Mouse (Mus musculus) limb, embryonic 11.5 days (tissue): ENCODE measurements at regions not wholly inside any gene's neighbourhood (a gene's known extent, or its start where the extent isn't known, plus 50 kb on each side); places are given as distances from the start of the nearest gene placed in this dataset.
A peak's percentile ranks its signal among the peaks of the same experiment; 100 is the strongest.

Experiments
- ATAC-seq: fragments of 200-750 bp; cut with Nextera tagmentation; 2 replicates; pipeline ENCODE4 v1.8.0; 2017; ENCODE audit warnings: low read depth; ENCODE audit not compliant: insufficient number of reproducible peaks, low FRiP score, low TSS enrichment
- DNase-seq: peaks from one replicate; pipeline ENCODE4 v3.0.0-alpha.2; 2015; ENCODE audit warnings: low spot score
- H3K27ac ChIP-seq: fragments of 300-500 bp; sonication (generic); replicated peaks from 2 replicates; pipeline ENCODE4 v1.5.1; 2014; ENCODE audit warnings: low read depth, mild to moderate bottlenecking, low read length
- H3K27me3 ChIP-seq: fragments of 300-500 bp; sonication (generic); 2 replicates; pipeline ENCODE4 v1.6.1; 2014; ENCODE audit warnings: mild to moderate bottlenecking, low read length, mixed read lengths; ENCODE audit not compliant: control insufficient read depth, insufficient read depth
- H3K36me3 ChIP-seq: fragments of 300-500 bp; sonication (generic); 2 replicates; pipeline ENCODE4 v1.6.1; 2014; ENCODE audit warnings: mild to moderate bottlenecking, low read length, moderate library complexity, mixed read lengths; ENCODE audit not compliant: control insufficient read depth, insufficient read depth
- H3K4me1 ChIP-seq: fragments of 300-500 bp; sonication (generic); 2 replicates; pipeline ENCODE4 v1.6.1; 2014; ENCODE audit warnings: low read length, mixed read lengths; ENCODE audit not compliant: control insufficient read depth, insufficient read depth
- H3K4me2 ChIP-seq: fragments of 300-500 bp; sonication (generic); 2 replicates; pipeline ENCODE4 v1.6.1; 2014; ENCODE audit warnings: low read depth, mild to moderate bottlenecking, moderate library complexity; ENCODE audit not compliant: severe bottlenecking
- H3K4me3 ChIP-seq: fragments of 300-500 bp; sonication (generic); 2 replicates; pipeline ENCODE4 v1.5.1; 2014; ENCODE audit warnings: low read depth, low read length
- H3K9ac ChIP-seq: fragments of 300-500 bp; sonication (generic); 2 replicates; pipeline ENCODE4 v1.6.1; 2014; ENCODE audit warnings: mild to moderate bottlenecking, low read length
- H3K9me3 ChIP-seq: fragments of 300-500 bp; sonication (generic); 2 replicates; pipeline ENCODE4 v1.6.1; 2016; ENCODE audit warnings: low read length; ENCODE audit not compliant: control insufficient read depth
- WGBS: fragments of 180-500 bp; shearing (Covaris S2); extraction: QIAGEN DNeasy Blood & Tissue Kit; methylation state at CpG from one replicate; pipeline ENCODE4 v1.1.7; 2014; 5-methylcytosine and 5-hydroxymethylcytosine counted together

DNA sequence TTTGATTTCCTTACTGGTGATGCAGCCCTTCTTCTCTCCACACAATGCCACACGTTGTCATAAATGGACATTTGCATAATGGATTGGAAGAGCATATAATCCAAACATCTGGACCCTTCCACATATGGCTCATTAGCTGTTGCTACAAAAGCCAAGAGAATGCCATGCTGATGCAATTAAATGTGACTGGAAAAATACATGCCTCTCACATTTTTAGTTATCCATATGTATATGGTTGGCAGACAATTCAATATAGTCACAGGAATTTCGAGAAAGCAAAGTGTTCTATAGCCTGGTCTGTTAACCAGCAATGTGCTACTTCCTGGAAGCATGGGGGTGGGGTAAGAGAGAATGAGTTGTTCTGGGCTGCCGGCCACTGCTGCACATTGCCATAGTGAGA, 352.9 kb upstream of the N6amt1 start:
- DNase-seq (peak; percentile 30), ATAC-seq (0 out of 2 replicates have a peak, but pooled peaks have one; percentile 55)
- Histone ChIP-seq H3K36me3 (no peaks in the 10 kb centered on the region), H3K9ac (no peak overlapping the region), H3K4me1 (no peaks in the 10 kb centered on the region; the same call in 1 of the 2 replicates), H3K4me2 (no peak overlapping the region), H3K4me3 (no peak overlapping the region), H3K27ac (no peak overlapping the region), H3K27me3 (no peaks in the 10 kb centered on the region), H3K9me3 (no peaks in the 10 kb centered on the region)
- 45% methylated on average over 3 of the region's 3 CpGs for WGBS

DNA sequence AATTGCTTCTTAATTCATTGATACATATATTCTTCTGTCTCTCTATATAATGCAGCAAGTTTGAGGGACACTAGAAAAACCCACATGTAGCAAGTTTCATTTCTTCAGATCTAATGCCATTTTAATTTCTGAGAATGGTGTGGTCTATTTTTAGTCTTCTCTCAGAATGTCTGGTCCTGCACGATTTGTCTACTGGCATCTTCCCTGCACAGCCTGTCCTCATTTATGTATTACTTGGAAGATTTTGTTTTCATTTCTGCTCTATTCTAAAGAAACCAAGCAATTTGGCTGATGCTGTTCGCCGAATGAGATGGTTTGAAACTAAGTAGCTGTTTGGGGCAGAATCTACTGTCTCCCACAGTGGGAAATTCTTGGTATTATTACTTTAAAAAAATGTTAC, 382.3 kb upstream of the N6amt1 start:
- WGBS = 90% methylated on average over 3 of the region's 3 CpGs
- Histone ChIP-seq H3K27me3 (no peaks in the 10 kb centered on the region), H3K4me2 (no peak overlapping the region), H3K27ac (no peak overlapping the region), H3K9me3 (no peaks in the 10 kb centered on the region), H3K36me3 (no peaks in the 10 kb centered on the region), H3K9ac (no peak overlapping the region), H3K4me1 (no peaks in the 10 kb centered on the region), H3K4me3 (no peak overlapping the region)
- ATAC-seq (no peak), DNase-seq (no peak)

- Histone ChIP-seq H3K9me3 (no peaks in the 10 kb centered on the region), H3K4me1 (no peaks in the 10 kb centered on the region), H3K4me3 (no peak overlapping the region), H3K27ac (no peak overlapping the region), H3K27me3 (no peaks in the 10 kb centered on the region), H3K36me3 (no peaks in the 10 kb centered on the region), H3K9ac (no peak overlapping the region), H3K4me2 (no peak overlapping the region)
- WGBS = 84% methylated on average over 6 of the region's 6 CpGs
- ATAC-seq (no peak), DNase-seq (no peak)
Measured at GRCm38 (mm10) chr16:86949681-86950080, 404.3 kb upstream of the N6amt1 start.

DNA sequence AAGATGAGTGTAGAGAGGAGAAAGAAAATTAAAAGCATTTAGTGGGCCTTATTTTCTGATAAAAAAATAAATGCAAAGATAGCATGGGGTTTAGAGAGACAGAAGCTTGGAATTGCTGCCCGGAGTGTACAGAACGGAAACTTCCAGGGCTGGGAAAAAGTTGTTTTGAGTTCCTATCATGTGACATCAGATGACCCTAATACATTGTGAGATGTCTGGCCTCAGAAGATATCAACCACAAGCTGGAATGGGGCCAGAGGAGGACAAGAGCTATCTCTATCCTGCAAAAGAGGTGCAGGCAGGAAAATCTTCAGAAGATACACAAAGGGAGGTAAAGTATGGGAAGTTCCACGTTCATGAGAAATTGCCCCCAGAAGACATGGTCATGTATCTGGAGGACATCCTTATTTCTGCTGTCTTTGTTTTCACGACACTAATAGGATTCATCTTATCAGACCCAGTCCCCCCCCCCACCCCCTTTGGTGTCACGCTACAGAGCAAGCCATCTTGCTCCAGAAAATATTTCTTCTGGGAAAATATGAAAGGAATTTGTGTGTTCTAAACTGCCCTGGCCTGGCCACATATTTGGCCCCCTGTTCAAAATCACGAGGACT, 408.3 kb upstream of the N6amt1 start:
- no peak overlapping the region for H3K4me3 ChIP-seq
- ATAC-seq (no peak), DNase-seq (no peak)
- H3K36me3 ChIP-seq = no peaks in the 10 kb centered on the region
- H3K4me1 ChIP-seq = no peaks in the 10 kb centered on the region
- 87% methylated on average over 6 of the region's 6 CpGs for WGBS
- H3K27ac ChIP-seq = no peak overlapping the region
- H3K4me2 ChIP-seq = no peak overlapping the region
- no peak overlapping the region for H3K9ac ChIP-seq
- H3K9me3 ChIP-seq = no peaks in the 10 kb centered on the region
- no peaks in the 10 kb centered on the region for H3K27me3 ChIP-seq

DNA sequence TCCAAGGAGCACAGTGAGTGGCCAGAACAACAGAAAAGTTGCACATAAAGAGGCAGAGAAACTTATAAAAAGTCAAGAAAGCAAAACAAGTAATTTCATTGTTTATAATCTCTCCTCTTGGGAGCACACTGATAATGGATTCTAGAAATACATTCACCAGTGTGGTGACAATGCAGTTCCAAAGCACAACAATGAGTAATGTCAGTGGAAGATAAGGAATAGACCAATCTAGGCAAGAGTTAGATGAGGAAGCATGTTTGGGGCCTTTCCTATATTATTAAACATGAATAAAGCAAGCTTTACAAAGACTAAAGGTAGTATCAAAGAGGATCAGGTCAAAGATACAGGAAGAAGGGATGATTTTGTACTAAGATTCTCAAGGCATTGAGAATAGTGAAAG, 408.9 kb upstream of the N6amt1 start:
- ATAC-seq (no peak), DNase-seq (no peak)

DNA sequence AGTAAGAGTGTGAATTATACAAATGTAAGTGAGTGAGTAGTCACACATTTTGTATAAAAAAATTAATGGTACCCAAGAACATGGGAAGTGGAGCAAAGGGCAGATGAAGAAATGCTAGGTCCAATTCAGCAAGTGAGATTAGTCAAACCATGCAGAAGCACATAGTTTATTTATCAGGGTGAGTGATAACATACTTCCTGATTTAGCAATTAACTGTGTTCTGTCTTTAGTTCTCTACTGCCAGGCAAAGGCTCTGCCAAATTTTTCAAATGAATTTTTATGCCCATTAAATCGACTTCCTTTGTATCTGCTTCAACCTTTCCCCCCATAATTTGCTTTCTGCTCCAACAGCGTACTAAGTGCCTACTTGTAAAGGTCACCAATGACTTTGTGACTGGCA, 419.0 kb upstream of the N6amt1 start:
- Histone ChIP-seq H3K9ac (no peak overlapping the region), H3K27ac (no peak overlapping the region), H3K4me2 (no peak overlapping the region), H3K4me3 (no peak overlapping the region), H3K9me3 (no peaks in the 10 kb centered on the region), H3K36me3 (no peaks in the 10 kb centered on the region), H3K27me3 (no peaks in the 10 kb centered on the region), H3K4me1 (no peaks in the 10 kb centered on the region)
- 81% methylated on average over 2 of the region's 2 CpGs for WGBS
- DNase-seq (no peak), ATAC-seq (no peak)

More for the DNA sequence above, 408.9 kb upstream of the N6amt1 start:
- Histone ChIP-seq H3K4me1 (no peaks in the 10 kb centered on the region), H3K27me3 (no peaks in the 10 kb centered on the region), H3K4me2 (no peak overlapping the region), H3K36me3 (no peaks in the 10 kb centered on the region), H3K4me3 (no peak overlapping the region), H3K27ac (no peak overlapping the region), H3K9ac (no peak overlapping the region), H3K9me3 (no peaks in the 10 kb centered on the region)

DNA sequence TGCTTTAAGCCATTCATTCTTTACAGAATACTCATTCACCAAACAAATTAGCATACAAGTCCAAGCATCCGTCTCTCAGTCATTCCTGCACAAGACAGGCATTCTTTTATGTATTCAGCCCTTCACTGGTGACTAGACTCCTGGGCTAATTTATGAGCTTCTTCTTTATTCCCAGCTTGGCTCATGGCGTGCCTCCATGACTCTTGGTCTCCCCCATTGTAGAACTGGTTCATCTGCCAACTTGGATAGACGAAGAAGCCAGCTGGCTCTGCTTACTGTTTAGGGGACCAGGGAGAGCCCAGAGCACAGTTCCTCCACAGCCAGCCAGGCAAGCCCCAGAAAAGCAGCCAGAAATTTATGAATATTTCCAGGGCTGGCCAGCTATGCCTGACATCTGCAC, 421.2 kb upstream of the N6amt1 start:
- no peak overlapping the region for H3K4me3 ChIP-seq
- 85% methylated on average over 3 of the region's 3 CpGs for WGBS
- DNase-seq = no peak

DNA sequence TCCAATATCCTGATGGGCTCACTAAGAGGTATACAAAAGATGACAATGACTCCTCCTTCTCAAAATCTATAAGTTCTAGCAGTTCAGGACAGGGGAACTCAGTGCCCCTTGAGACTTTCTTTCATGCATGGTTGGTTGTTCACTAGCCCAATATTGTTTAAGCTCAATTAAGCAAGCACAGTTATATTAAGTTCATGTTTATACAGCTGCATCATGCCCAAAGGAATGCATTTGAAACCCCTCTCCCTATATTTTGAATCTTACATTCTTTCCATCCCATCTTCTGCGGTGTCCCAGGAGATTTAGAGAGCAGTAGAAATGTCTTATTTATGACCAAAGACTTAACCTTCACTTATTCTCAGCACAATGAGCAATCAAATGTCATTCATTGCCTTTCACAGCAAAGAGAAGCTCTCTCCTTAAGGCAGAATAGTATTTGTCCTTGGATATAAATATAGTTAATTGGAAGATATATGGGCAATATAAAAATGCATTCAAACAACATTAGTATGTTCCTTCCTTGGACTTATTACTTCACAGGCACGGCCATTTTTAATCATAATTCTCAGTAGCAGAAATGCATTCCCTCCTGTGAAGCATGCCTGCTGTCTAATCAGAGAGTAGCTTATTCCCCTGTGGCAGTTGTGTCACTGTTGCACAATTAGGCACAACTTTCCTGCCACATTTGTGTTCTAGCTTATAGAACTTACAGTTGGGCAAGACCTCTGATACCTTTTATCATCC, 455.8 kb upstream of the N6amt1 start:
- no peaks in the 10 kb centered on the region for H3K9me3 ChIP-seq
- no peaks in the 10 kb centered on the region for H3K4me1 ChIP-seq
- ATAC-seq (no peak), DNase-seq (no peak)
- H3K9ac ChIP-seq = no peak overlapping the region
- H3K36me3 ChIP-seq = no peaks in the 10 kb centered on the region
- H3K27ac ChIP-seq = no peak overlapping the region
- WGBS = 82% methylated on average over 2 of the region's 2 CpGs
- no peak overlapping the region for H3K4me2 ChIP-seq
- no peaks in the 10 kb centered on the region for H3K27me3 ChIP-seq
- H3K4me3 ChIP-seq = no peak overlapping the region

More for the DNA sequence above, 421.2 kb upstream of the N6amt1 start:
- Histone ChIP-seq H3K9ac (no peak overlapping the region), H3K36me3 (no peaks in the 10 kb centered on the region), H3K9me3 (no peaks in the 10 kb centered on the region), H3K27ac (no peak overlapping the region), H3K27me3 (no peaks in the 10 kb centered on the region), H3K4me1 (no peaks in the 10 kb centered on the region), H3K4me2 (no peak overlapping the region)
- ATAC-seq = no peak
